Mouse (Mus musculus) forebrain, embryonic 11.5 days (tissue): Measurements from ENCODE around the gene Hoxb5. TPM values are rescaled to one million over a fixed set of nuclear protein-coding genes. Genes with fewer than 3 reads are reported as not detected.

Source experiments
- ATAC-seq: fragments of 200-750 bp; cut with Nextera tagmentation; replicated peaks from 2 replicates; pipeline ENCODE4 v1.8.0; 2017; ENCODE audit warnings: moderate TSS enrichment; ENCODE audit not compliant: low FRiP score
- DNase-seq: peaks from one replicate; pipeline ENCODE4 v3.0.0-alpha.2; 2017; ENCODE audit warnings: low spot score
- H3K27ac ChIP-seq: fragments of 300-500 bp; sonication (generic); 2 replicates; pipeline ENCODE4 v1.5.1; 2014; ENCODE audit warnings: low read depth, low read length
- H3K27me3 ChIP-seq: fragments of 300-500 bp; sonication (generic); 2 replicates; pipeline ENCODE4 v1.6.1; 2014; ENCODE audit warnings: mild to moderate bottlenecking, low read length, mixed read lengths; ENCODE audit not compliant: control insufficient read depth, insufficient read depth
- H3K36me3 ChIP-seq: fragments of 300-500 bp; sonication (generic); 2 replicates; pipeline ENCODE4 v1.6.1; 2014; ENCODE audit warnings: mild to moderate bottlenecking, low read length, moderate library complexity, mixed read lengths; ENCODE audit not compliant: control insufficient read depth, insufficient read depth
- H3K4me1 ChIP-seq: fragments of 300-500 bp; sonication (generic); replicated peaks from 2 replicates; pipeline ENCODE4 v1.6.1; 2014; ENCODE audit warnings: low read length, mixed read lengths; ENCODE audit not compliant: control insufficient read depth, insufficient read depth
- H3K4me2 ChIP-seq: fragments of 300-500 bp; sonication (generic); 2 replicates; pipeline ENCODE4 v1.6.1; 2014; ENCODE audit warnings: low read depth, mild to moderate bottlenecking, low read length, moderate library complexity, mixed read lengths; ENCODE audit not compliant: severe bottlenecking
- H3K4me3 ChIP-seq: fragments of 300-500 bp; sonication (generic); 2 replicates; pipeline ENCODE4 v1.5.1; 2014; ENCODE audit warnings: low read depth, low read length
- H3K9ac ChIP-seq: fragments of 300-500 bp; sonication (generic); 2 replicates; pipeline ENCODE4 v1.6.1; 2014; ENCODE audit warnings: low read length
- H3K9me3 ChIP-seq: fragments of 300-500 bp; sonication (generic); 2 replicates; pipeline ENCODE4 v1.6.1; 2016; ENCODE audit warnings: low read length, mixed read lengths; ENCODE audit not compliant: control insufficient read depth
- WGBS: fragments of 180-500 bp; shearing (Covaris S2); extraction: QIAGEN DNeasy Blood & Tissue Kit; methylation state at CpG from one replicate; pipeline ENCODE4 v1.1.7; 2014; 5-methylcytosine and 5-hydroxymethylcytosine counted together
- polyA plus RNA-seq: library from polyadenylated mRNA; unstranded; fragments of >200 nt; fragmentation: Nextera tagmentation; extraction: Ambion mirVana; gene quantifications from 2 replicates; pipeline ENCODE4 v1.2.1, GENCODE M21; 2014

Gene Hoxb5
- polyA plus RNA-seq, 1 experiment from 2014 or later: not detected

- no peaks in the 10 kb centered on the region for H3K9me3 ChIP-seq
- H3K27ac ChIP-seq: no peak overlapping the region
- H3K4me1 ChIP-seq: no peaks in the 10 kb centered on the region
- WGBS: 2% methylated on average over 3 of the region's 3 CpGs
- H3K36me3 ChIP-seq: no peaks in the 10 kb centered on the region
- ATAC-seq: no peak
- H3K9ac ChIP-seq: no peak overlapping the region
- H3K4me2 ChIP-seq: no peak overlapping the region
- DNase-seq: no peak
- H3K27me3 ChIP-seq: peaks cover 100% of the 10 kb centered on the region
- no peak overlapping the region for H3K4me3 ChIP-seq
These were observed 5.7 kb upstream of the Hoxb5 start for GRCm38 (mm10) chr11:96297428-96297827.

- ATAC-seq: no peak
- H3K4me3 ChIP-seq: no peak overlapping the region
- no peak overlapping the region for H3K4me2 ChIP-seq
- H3K27ac ChIP-seq: no peak overlapping the region
- H3K9me3 ChIP-seq: no peaks in the 10 kb centered on the region
- DNase-seq: no peak
- H3K27me3 ChIP-seq: peaks cover 100% of the 10 kb centered on the region
- no peak overlapping the region for H3K9ac ChIP-seq
- H3K4me1 ChIP-seq: no peaks in the 10 kb centered on the region; the same call in 1 of the 2 replicates
- WGBS: 4% methylated on average over 11 of the region's 11 CpGs
- H3K36me3 ChIP-seq: no peaks in the 10 kb centered on the region
These were observed 5.0 kb upstream of the Hoxb5 start for GRCm38 (mm10) chr11:96297968-96298635.

GRCm38 (mm10) chr11:96298895-96299667 is 4.1 kb upstream of the Hoxb5 start:
- ATAC-seq (no peak), DNase-seq (no peak)
- under 1% methylated on average over 66 of the region's 66 CpGs for WGBS
- H3K9me3 ChIP-seq: no peaks in the 10 kb centered on the region
- no peaks in the 10 kb centered on the region for H3K36me3 ChIP-seq
- no peak overlapping the region for H3K27ac ChIP-seq
- H3K27me3 ChIP-seq: peaks cover 100% of the 10 kb centered on the region
- H3K9ac ChIP-seq: no peak overlapping the region
- H3K4me3 ChIP-seq: no peak overlapping the region
- H3K4me1 ChIP-seq: peaks cover 3% of the 10 kb centered on the region; the same call in 1 of the 2 replicates
- H3K4me2 ChIP-seq: no peak overlapping the region

GRCm38 (mm10) chr11:96299781-96300180 is 3.4 kb upstream of the Hoxb5 start:
- DNase-seq (no peak), ATAC-seq (no peak)
- H3K4me1 ChIP-seq: peaks cover 3% of the 10 kb centered on the region; the same call in 1 of the 2 replicates
- no peak overlapping the region for H3K4me3 ChIP-seq
- no peak overlapping the region for H3K9ac ChIP-seq
- WGBS: 0% methylated on average over 9 of the region's 9 CpGs
- H3K27me3 ChIP-seq: peaks cover 100% of the 10 kb centered on the region
- no peak overlapping the region for H3K4me2 ChIP-seq
- no peak overlapping the region for H3K27ac ChIP-seq
- no peaks in the 10 kb centered on the region for H3K36me3 ChIP-seq
- no peaks in the 10 kb centered on the region for H3K9me3 ChIP-seq

GRCm38 (mm10) chr11:96300354-96301063 is 2.6 kb upstream of the Hoxb5 start:
- Histone ChIP-seq H3K4me1 (peaks cover 3% of the 10 kb centered on the region; the same call in 1 of the 2 replicates), H3K27me3 (peaks cover 100% of the 10 kb centered on the region), H3K9me3 (no peaks in the 10 kb centered on the region), H3K27ac (no peak overlapping the region), H3K9ac (no peak overlapping the region), H3K36me3 (no peaks in the 10 kb centered on the region), H3K4me2 (no peak overlapping the region), H3K4me3 (no peak overlapping the region)
- no peak for DNase-seq
- no peak for ATAC-seq
- WGBS: 1% methylated on average over 35 of the region's 35 CpGs

- ATAC-seq (no peak), DNase-seq (no peak)
- peaks cover 3% of the 10 kb centered on the region; the same call in 1 of the 2 replicates for H3K4me1 ChIP-seq
- H3K9me3 ChIP-seq: no peaks in the 10 kb centered on the region
- H3K4me2 ChIP-seq: no peak overlapping the region
- no peak overlapping the region for H3K27ac ChIP-seq
- no peak overlapping the region for H3K9ac ChIP-seq
- no peak overlapping the region for H3K4me3 ChIP-seq
- no peaks in the 10 kb centered on the region for H3K36me3 ChIP-seq
- H3K27me3 ChIP-seq: peaks cover 100% of the 10 kb centered on the region
- whole genome bisulfite sequencing: 2% methylated on average over 10 of the region's 10 CpGs
These were observed 2.1 kb upstream of the Hoxb5 start for GRCm38 (mm10) chr11:96301064-96301431.

- Histone ChIP-seq H3K4me1 (peaks cover 3% of the 10 kb centered on the region; the same call in 1 of the 2 replicates), H3K4me2 (no peak overlapping the region), H3K27me3 (peaks cover 100% of the 10 kb centered on the region), H3K9ac (no peak overlapping the region), H3K4me3 (no peak overlapping the region), H3K27ac (no peak overlapping the region), H3K36me3 (no peaks in the 10 kb centered on the region), H3K9me3 (no peaks in the 10 kb centered on the region)
- ATAC-seq: no peak
- no peak for DNase-seq
- 2% methylated on average over 15 of the region's 15 CpGs for WGBS
These were observed 1.3 kb upstream of the Hoxb5 start for GRCm38 (mm10) chr11:96301837-96302236.

- H3K36me3 ChIP-seq: no peaks in the 10 kb centered on the region
- peaks cover 3% of the 10 kb centered on the region; the same call in 1 of the 2 replicates for H3K4me1 ChIP-seq
- H3K27me3 ChIP-seq: peaks cover 100% of the 10 kb centered on the region
- H3K9me3 ChIP-seq: no peaks in the 10 kb centered on the region
- no peak overlapping the region for H3K9ac ChIP-seq
- no peak overlapping the region for H3K4me2 ChIP-seq
- no peak overlapping the region for H3K27ac ChIP-seq
- ATAC-seq (no peak), DNase-seq (no peak)
- WGBS: 3% methylated on average over 23 of the region's 23 CpGs
- no peak overlapping the region for H3K4me3 ChIP-seq
These were observed 570 bp upstream of the Hoxb5 start for GRCm38 (mm10) chr11:96302381-96303150.
